Mouse (Mus musculus): ENCODE measurements around the gene Atp7a.

- TF ChIP-seq POLR2A (IDR thresholded peaks at IDR 0.05; ENCODE audit: low read depth, low read length) = no peak
- TF ChIP-seq CTCF (conservative IDR thresholded peaks at IDR 0.05; ENCODE audit: insufficient read depth, insufficient read length, low read depth, low read length) = no peak
Observed at GRCm38 (mm10) chrX:106171853-106172154, 144.7 kb downstream of the Atp7a start.
